ENCODE assay signal across 9 mouse cellular contexts in the genomic region with DNA sequence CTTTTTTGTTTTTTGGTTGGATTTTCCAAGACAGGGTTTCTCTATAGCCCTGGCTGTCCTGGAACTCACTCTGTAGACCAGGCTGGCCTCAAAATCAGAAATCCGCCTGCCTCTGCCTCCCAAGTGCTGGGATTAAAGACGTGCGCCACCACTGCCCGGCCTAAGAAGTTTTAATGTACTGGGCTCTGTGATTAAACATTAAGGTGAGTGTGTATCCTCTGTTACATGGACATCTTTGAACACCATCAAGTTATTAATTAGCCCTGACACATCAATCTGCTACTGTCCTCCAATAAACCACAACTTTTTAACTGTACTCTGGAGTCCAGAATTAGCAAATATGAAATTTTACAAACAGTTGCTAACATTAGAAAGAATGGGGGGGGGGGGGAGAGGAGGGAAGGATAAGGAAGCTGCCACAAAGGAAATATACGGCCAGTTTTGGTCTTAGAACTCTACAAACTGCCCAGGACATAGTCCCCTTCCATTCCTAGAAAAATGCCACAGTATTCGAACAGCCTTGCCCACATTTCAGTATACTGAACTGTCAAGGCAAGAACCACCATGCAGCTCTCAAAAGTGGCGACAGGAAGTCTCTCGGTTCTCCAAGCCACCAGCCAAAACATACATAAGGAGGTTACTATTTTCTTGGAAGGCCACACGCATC. TPM values are rescaled to one million over a fixed set of nuclear protein-coding genes. Genes with fewer than 3 reads are reported as not detected.
A peak's percentile ranks its signal among the peaks of the same experiment; 100 is the strongest.
DNase-seq lines count a peak whose midpoint lies in the region; ATAC-seq lines count a peak whose summit lies in the region.
"Had no signal": no experiment of that assay in that cellular context is flagged by ENCODE, and none has a peak within 500 bp of the region (broad histone marks: within the 10 kb centered on the region; RNA-seq: fewer than 3 reads in every experiment).

No protein-coding gene starts in this region.

- peak overlapping the region; percentile 92 for H3K4me3 ChIP-seq in kidney, embryonic 16.5 days (ENCODE audit: low read length)
- peak overlapping the region; percentile 77; the same call in 1 of the 2 replicates for H3K4me3 ChIP-seq in embryonic facial prominence, embryonic 11.5 days (ENCODE audit: low read depth, low read length)
- H3K4me3 ChIP-seq in hindbrain, embryonic 13.5 days: peak overlapping the region; percentile 73
- H3K4me3 ChIP-seq in midbrain, embryonic 13.5 days (replicated peaks): peak overlapping the region; percentile 61; the same call in 1 of the 2 replicates

- ATAC-seq in kidney, embryonic 16.5 days (ENCODE audit: low FRiP score, low TSS enrichment): no peak
- no peak for ATAC-seq in embryonic facial prominence, embryonic 11.5 days (replicated peaks; ENCODE audit: insufficient number of reproducible peaks, low FRiP score, low TSS enrichment, low read depth)
- ATAC-seq in hindbrain, embryonic 13.5 days (ENCODE audit: low FRiP score): no peak
- ATAC-seq in midbrain, embryonic 13.5 days: no peak

- peaks cover 15% of the 10 kb centered on the region for H3K4me1 ChIP-seq in kidney, embryonic 16.5 days (ENCODE audit: insufficient read depth, low read length)
- H3K4me1 ChIP-seq in embryonic facial prominence, embryonic 11.5 days (ENCODE audit: control insufficient read depth, insufficient read depth, low read length): no peaks in the 10 kb centered on the region; the same call in 1 of the 2 replicates
- H3K4me1 ChIP-seq in hindbrain, embryonic 13.5 days (replicated peaks): peaks cover 7% of the 10 kb centered on the region
- peaks cover 12% of the 10 kb centered on the region for H3K4me1 ChIP-seq in midbrain, embryonic 13.5 days (replicated peaks)

- H3K9ac ChIP-seq in kidney, embryonic 16.5 days (replicated peaks; ENCODE audit: low read length): peak overlapping the region; percentile 86
- no peak overlapping the region for H3K9ac ChIP-seq in embryonic facial prominence, embryonic 11.5 days (replicated peaks; ENCODE audit: low read length)
- H3K9ac ChIP-seq in hindbrain, embryonic 13.5 days: no peak overlapping the region
- no peak overlapping the region for H3K9ac ChIP-seq in midbrain, embryonic 13.5 days (replicated peaks)

- H3K4me2 ChIP-seq in kidney, embryonic 16.5 days (replicated peaks; ENCODE audit: low read depth, low read length): peak overlapping the region; percentile 68
- no peak overlapping the region; the same call in 1 of the 2 replicates for H3K4me2 ChIP-seq in embryonic facial prominence, embryonic 11.5 days (ENCODE audit: low read depth, low read length)
- H3K4me2 ChIP-seq in hindbrain, embryonic 13.5 days: peak overlapping the region; percentile 87
- H3K4me2 ChIP-seq in midbrain, embryonic 13.5 days (replicated peaks): peak overlapping the region; percentile 72

- DNase-seq in kidney, postnatal 10 days: no peak
- no peak for DNase-seq in embryonic facial prominence, embryonic 11.5 days (ENCODE audit: low spot score)
- DNase-seq in frontal cortex, postnatal 10 days (ENCODE audit: low spot score in 2 of 2): no peak
- no peak for DNase-seq in urinary bladder, postnatal 25 days (ENCODE audit: low spot score)
- no peak for DNase-seq in adrenal gland, adult 18-20 months (ENCODE audit: low spot score in 2 of 2)

- H3K27ac ChIP-seq in kidney, embryonic 16.5 days (ENCODE audit: low read length): peak overlapping the region; percentile 92
- H3K27ac ChIP-seq in embryonic facial prominence, embryonic 11.5 days (replicated peaks; ENCODE audit: low read depth, low read length): no peak overlapping the region
- no peak overlapping the region for H3K27ac ChIP-seq in hindbrain, embryonic 13.5 days
- no peak overlapping the region for H3K27ac ChIP-seq in midbrain, embryonic 13.5 days

- no peaks in the 10 kb centered on the region for H3K27me3 ChIP-seq in kidney, embryonic 16.5 days (ENCODE audit: insufficient read depth, low read length)
- H3K27me3 ChIP-seq in embryonic facial prominence, embryonic 11.5 days (ENCODE audit: control insufficient read depth, insufficient read depth, low read length): no peaks in the 10 kb centered on the region
- no peaks in the 10 kb centered on the region for H3K27me3 ChIP-seq in hindbrain, embryonic 13.5 days
- no peaks in the 10 kb centered on the region for H3K27me3 ChIP-seq in midbrain, embryonic 13.5 days

- H3K36me3 ChIP-seq in kidney, embryonic 16.5 days (ENCODE audit: insufficient read depth, low read length): no peaks in the 10 kb centered on the region
- H3K36me3 ChIP-seq in embryonic facial prominence, embryonic 11.5 days (replicated peaks; ENCODE audit: control insufficient read depth, insufficient read depth, low read depth, low read length): no peaks in the 10 kb centered on the region
- no peaks in the 10 kb centered on the region for H3K36me3 ChIP-seq in hindbrain, embryonic 13.5 days
- no peaks in the 10 kb centered on the region for H3K36me3 ChIP-seq in midbrain, embryonic 13.5 days

- 46% methylated on average over 9 of the region's 9 CpGs for WGBS in kidney, embryonic 16.5 days
- WGBS in embryonic facial prominence, embryonic 11.5 days: 70% methylated on average over 9 of the region's 9 CpGs
- 73% methylated on average over 9 of the region's 9 CpGs for WGBS in hindbrain, embryonic 13.5 days
- WGBS in midbrain, embryonic 13.5 days: 75% methylated on average over 9 of the region's 9 CpGs

- no peaks in the 10 kb centered on the region for H3K9me3 ChIP-seq in kidney, embryonic 16.5 days (ENCODE audit: low read length)
- no peaks in the 10 kb centered on the region for H3K9me3 ChIP-seq in embryonic facial prominence, embryonic 11.5 days (replicated peaks; ENCODE audit: control insufficient read depth, low read length)
- H3K9me3 ChIP-seq in hindbrain, embryonic 13.5 days: no peaks in the 10 kb centered on the region
- H3K9me3 ChIP-seq in midbrain, embryonic 13.5 days: no peaks in the 10 kb centered on the region

RNA-seq across cellular contexts. Expression of gene Rffl, which starts 1.4 kb away (rescaled TPM):
- polyA plus RNA-seq in kidney, embryonic 16.5 days (2015; fragmentation: Nextera tagmentation; extraction: Ambion mirVana): 23.7 and 25.0 TPM in 2 replicates
- 12.1 and 12.8 TPM in 2 replicates for polyA plus RNA-seq in embryonic facial prominence, embryonic 11.5 days (2014; fragmentation: Nextera tagmentation; extraction: Ambion mirVana)
- 4.7 and 5.6 TPM in 2 replicates for polyA plus RNA-seq in hindbrain, embryonic 13.5 days (2015; fragmentation: Nextera tagmentation; extraction: Ambion mirVana)
- 4.5 and 5.9 TPM in 2 replicates for polyA plus RNA-seq in midbrain, embryonic 13.5 days (2015; fragmentation: Nextera tagmentation; extraction: Ambion mirVana)
- 1 to 10 TPM; 5.8 to 7.5 TPM for total RNA-seq in adrenal gland, adult 18-20 months (2021)

RNA-seq across cellular contexts. Expression of gene Rad51d, which starts 20.8 kb away (rescaled TPM):
- 13.8 and 15.1 TPM in 2 replicates for polyA plus RNA-seq in kidney, embryonic 16.5 days (2015; fragmentation: Nextera tagmentation; extraction: Ambion mirVana)
- polyA plus RNA-seq in embryonic facial prominence, embryonic 11.5 days (2014; fragmentation: Nextera tagmentation; extraction: Ambion mirVana): 13.4 and 13.5 TPM in 2 replicates
- polyA plus RNA-seq in hindbrain, embryonic 13.5 days (2015; fragmentation: Nextera tagmentation; extraction: Ambion mirVana): 12.3 and 13.4 TPM in 2 replicates
- 12.1 and 13.8 TPM in 2 replicates for polyA plus RNA-seq in midbrain, embryonic 13.5 days (2015; fragmentation: Nextera tagmentation; extraction: Ambion mirVana)
- total RNA-seq in adrenal gland, adult 18-20 months (2021): 10 to 100 TPM; 10.3 to 11.8 TPM

RNA-seq across cellular contexts. Expression of gene Fndc8, which starts 22.3 kb away (rescaled TPM):
- polyA plus RNA-seq in kidney, embryonic 16.5 days (2015; fragmentation: Nextera tagmentation; extraction: Ambion mirVana): 0.26 and 0.51 TPM in 2 replicates
- 0.18 TPM in 1 of 2 replicates, not detected in the other for polyA plus RNA-seq in embryonic facial prominence, embryonic 11.5 days (2014; fragmentation: Nextera tagmentation; extraction: Ambion mirVana)
- polyA plus RNA-seq in hindbrain, embryonic 13.5 days (2015; fragmentation: Nextera tagmentation; extraction: Ambion mirVana): 0.71 and 0.80 TPM in 2 replicates
- polyA plus RNA-seq in midbrain, embryonic 13.5 days (2015; fragmentation: Nextera tagmentation; extraction: Ambion mirVana): 0.48 and 0.62 TPM in 2 replicates
- total RNA-seq in adrenal gland, adult 18-20 months (2021): under 1 TPM in 1 of 2 experiments, not detected in 1; 0.13 TPM
- total RNA-seq: layer of hippocampus, adult 18-20 months had no signal

RNA-seq across cellular contexts. Expression of gene Nle1, which starts 38.6 kb away (rescaled TPM):
- polyA plus RNA-seq in kidney, embryonic 16.5 days (2015; fragmentation: Nextera tagmentation; extraction: Ambion mirVana): 36.1 and 40.5 TPM in 2 replicates
- polyA plus RNA-seq in embryonic facial prominence, embryonic 11.5 days (2014; fragmentation: Nextera tagmentation; extraction: Ambion mirVana): 23.2 and 33.7 TPM in 2 replicates
- polyA plus RNA-seq in hindbrain, embryonic 13.5 days (2015; fragmentation: Nextera tagmentation; extraction: Ambion mirVana): 27.3 and 35.3 TPM in 2 replicates
- polyA plus RNA-seq in midbrain, embryonic 13.5 days (2015; fragmentation: Nextera tagmentation; extraction: Ambion mirVana): 31.2 and 32.2 TPM in 2 replicates
- 10 to 100 TPM; 17.3 to 22.6 TPM for total RNA-seq in adrenal gland, adult 18-20 months (2021)

RNA-seq across cellular contexts. Expression of gene Unc45b, which starts 40.7 kb away (rescaled TPM):
- 5.1 and 7.3 TPM in 2 replicates for polyA plus RNA-seq in kidney, embryonic 16.5 days (2015; fragmentation: Nextera tagmentation; extraction: Ambion mirVana)
- polyA plus RNA-seq in embryonic facial prominence, embryonic 11.5 days (2014; fragmentation: Nextera tagmentation; extraction: Ambion mirVana): 2.6 and 2.9 TPM in 2 replicates
- polyA plus RNA-seq in hindbrain, embryonic 13.5 days (2015; fragmentation: Nextera tagmentation; extraction: Ambion mirVana): 1.2 and 1.3 TPM in 2 replicates
- 0.59 and 0.93 TPM in 2 replicates for polyA plus RNA-seq in midbrain, embryonic 13.5 days (2015; fragmentation: Nextera tagmentation; extraction: Ambion mirVana)
- 10 to 100 TPM in 1 of 2 experiments, 1 to 10 TPM in 1; 6.5 to 10.7 TPM for total RNA-seq in adrenal gland, adult 18-20 months (2021)
